Mouse (Mus musculus) T-cell, adult 2 months (primary cell): Measurements from ENCODE around the gene Nrsn2.

Source experiments
- DNase-seq: peaks from one replicate; pipeline ENCODE4 v3.0.0; 2022; ENCODE audit warnings: low spot score

Gene Nrsn2

DNA sequence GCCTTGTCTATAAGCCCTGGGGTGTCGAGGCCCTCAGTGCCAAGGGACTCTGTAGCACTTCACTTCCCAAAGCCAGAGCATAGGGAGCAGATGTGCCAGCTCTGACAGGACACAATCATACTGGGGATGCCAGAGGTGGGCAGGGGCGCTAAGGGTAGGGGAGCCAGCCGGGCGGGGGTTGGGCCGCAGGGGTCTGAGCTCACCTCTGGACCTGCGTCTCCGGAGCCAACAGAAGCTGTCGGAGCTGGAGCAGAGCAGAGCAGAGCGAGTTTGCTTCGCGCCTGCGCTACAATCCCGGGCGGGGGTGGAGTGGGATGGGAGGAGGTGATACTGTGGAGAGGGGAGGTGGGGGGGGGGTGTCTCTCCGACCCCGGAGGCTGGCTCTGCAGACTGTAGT, at the start of gene Nrsn2:
Nrsn2 (minus strand) TSS at position 294 of the 397 bp plus-strand sequence.
- DNase-seq = no peak

DNA sequence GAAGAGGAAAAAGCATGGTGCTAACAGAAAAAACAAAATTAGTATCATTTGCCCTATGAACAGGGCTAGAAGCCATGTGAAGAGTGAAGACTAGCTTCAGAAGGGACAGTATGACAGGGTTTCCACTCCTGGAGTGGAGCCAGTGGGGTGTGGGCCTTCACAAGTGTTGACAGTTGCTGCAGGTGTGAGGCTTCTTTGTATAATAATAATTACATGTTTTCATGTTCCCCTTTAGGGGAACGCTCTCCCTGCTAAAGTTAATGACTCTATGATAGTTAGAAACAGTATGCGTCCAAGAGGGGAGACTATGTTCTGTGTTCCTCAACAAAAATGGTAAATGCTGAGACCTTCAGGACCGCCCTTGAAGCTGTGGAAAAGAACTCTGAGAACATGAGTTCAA, 39.3 kb upstream of the Nrsn2 start:
- DNase-seq = no peak

DNA sequence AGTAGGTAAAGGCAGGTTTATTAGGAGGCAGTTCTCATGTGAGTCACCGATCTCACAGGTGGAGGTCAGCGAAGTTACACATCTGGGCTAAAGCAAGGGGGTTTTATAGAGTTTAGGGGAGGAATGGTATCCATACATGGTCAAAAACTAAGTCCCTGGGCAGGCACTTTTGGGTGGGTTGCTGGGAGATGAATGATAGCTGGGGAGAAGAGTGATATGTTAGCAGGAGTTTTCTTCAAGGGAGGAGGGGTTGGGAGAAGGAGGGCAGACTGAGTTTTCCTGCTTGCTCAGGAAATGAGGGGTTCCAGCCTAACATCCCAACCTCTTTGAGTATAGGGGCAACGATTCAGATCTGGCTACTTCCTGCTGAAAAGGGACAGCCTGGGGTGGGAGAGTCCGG, 38.8 kb upstream of the Nrsn2 start, which contains the start of gene 6820408C15Rik:
6820408C15Rik (plus strand) TSS at position 301 of the 400 bp plus-strand sequence.
- no peak for DNase-seq

DNA sequence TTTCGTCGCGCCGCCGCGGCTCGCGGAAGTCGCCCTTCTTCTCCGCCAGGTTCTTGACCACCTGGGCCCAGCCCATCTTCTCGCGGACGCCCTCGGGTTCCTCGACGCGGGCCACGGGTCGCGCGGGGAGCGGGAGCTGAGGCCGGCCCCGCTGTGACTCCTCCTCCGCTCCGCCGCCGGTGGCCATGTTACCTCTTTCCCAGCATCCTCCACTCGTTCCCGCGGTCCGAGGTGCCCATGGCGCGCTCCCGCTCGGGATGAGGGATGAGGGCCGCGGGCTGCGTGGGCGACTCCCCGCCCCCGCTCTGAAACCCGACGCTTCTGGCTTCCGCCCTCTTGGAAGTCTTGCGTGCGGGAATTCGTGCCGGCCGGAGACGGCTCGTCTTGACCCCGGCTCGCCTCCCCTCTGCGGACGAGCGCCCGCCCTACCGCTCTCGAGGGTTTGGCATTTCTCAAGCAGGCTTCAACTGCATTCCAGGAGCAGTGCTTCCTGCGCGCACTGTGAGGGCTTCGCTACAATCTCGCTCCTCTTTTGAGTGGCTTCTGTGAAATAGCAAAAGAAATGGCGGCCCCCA, 38.2 kb upstream of the Nrsn2 start, which contains the start of gene Zcchc3:
Zcchc3 (minus strand) TSS at position 437 of the 575 bp plus-strand sequence.
- DNase-seq = peak; percentile 37

DNA sequence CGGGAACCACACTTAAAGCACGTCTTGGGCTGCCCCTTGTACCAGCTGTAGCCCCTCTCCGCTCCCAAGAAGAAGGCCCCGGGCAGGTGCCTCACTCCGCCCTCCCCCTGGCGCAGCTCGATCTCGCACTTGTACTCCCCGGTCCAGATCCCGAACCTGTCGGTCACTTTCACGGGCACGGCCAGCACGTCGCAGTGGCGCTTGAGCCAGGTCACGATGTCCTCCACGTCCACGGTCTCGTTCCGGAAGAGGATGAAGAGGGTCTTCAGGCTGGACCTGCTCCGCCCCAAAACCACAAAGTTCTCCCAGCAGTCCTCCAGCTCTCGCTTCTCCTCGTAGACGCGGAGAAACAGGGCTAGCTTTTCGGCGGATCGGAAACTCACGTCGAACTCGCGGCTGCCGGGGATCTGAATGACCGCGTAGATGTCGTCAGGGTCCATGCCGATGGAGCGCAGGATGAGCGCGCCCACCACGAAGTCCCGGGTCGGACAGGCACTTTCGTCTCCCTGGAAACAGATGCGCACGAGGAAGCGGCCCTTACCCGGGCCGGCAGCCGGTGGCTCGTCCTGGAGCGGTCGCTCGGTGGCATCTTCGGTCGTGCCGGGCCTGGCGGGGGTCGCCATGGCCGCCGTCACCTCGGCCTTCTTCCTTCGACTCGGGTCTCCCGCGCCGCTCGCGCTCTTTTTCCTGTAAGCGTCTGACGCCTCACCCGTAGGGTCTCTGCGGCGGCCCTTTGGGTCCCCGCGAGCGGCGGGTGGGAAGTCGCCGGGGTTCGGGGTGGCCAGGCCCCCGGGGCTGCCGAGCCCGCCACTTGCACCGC, 37.5 kb upstream of the Nrsn2 start:
- DNase-seq = peak; percentile 20

DNA sequence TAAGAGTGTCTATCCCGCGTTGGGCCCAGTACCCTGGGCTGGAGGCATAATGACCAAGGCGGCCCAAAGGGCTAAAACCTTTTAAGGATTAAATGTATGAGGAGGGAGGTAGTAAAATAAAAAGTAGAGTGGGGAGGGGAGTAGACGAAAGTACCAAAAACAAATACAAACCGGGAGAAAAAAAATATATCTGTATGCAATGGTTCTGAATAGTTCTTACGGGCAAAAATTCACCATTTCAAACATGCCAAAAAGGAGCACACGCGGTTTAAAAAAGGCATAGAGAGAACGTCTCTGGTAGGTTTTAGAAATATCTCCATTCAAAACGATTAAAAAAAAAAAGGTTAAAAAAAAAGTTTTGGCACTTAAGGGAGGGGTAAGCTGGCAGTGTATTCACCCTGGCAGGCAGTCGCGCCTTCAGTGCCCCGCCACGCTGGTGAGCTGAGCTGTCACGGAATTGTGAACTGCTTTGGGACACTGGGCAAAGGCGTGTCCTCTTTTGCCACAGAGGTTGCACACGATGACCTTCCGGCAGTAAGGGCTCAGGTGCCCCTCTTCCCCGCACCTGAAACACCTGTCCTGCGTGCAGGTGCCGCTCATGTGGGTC, 36.8 kb upstream of the Nrsn2 start:
- DNase-seq = no peak

DNA sequence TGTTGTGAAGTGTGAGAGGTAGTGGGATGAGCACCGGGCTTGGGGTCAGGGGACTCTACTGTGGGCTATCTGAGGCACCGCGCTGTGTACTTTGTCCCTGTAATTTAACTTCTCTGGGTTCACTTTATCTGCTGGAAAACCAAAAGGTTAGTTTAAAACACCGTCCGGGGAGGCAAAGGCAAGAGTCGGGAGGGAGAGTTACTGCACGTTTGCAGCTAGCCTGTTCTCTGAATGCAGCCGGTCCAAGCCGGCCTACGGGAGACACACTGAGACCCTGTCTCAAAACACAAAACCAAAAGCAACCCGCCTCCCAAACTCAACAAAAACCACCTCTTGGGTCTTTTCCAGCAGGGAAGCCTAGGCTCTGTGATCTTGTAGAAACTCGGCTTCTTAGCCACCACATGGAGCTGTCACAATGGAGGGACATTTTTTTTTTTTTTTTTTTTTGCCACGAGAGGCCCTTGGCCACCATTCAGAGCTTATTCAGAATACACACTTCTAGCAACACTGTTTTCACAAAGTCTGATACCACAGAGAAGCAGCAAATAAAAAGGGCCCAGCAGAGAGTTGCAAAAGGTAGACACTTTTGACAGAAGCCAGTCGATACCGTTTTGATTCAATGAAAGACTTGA, 36.2 kb upstream of the Nrsn2 start:
- DNase-seq = no peak

- DNase-seq = no peak
These were observed 35.0 kb upstream of the Nrsn2 start for GRCm38 (mm10) chr2:152411471-152411870.

- no peak for DNase-seq
These were observed 34.5 kb upstream of the Nrsn2 start for GRCm38 (mm10) chr2:152410971-152411371.

- no peak for DNase-seq
These were observed 33.3 kb upstream of the Nrsn2 start for GRCm38 (mm10) chr2:152409781-152410180.

- DNase-seq = peak; percentile 72
These were observed 29.7 kb upstream of the Nrsn2 start for GRCm38 (mm10) chr2:152406126-152406525.

- no peak for DNase-seq
These were observed 22.7 kb upstream of the Nrsn2 start for GRCm38 (mm10) chr2:152399122-152399542.

DNA sequence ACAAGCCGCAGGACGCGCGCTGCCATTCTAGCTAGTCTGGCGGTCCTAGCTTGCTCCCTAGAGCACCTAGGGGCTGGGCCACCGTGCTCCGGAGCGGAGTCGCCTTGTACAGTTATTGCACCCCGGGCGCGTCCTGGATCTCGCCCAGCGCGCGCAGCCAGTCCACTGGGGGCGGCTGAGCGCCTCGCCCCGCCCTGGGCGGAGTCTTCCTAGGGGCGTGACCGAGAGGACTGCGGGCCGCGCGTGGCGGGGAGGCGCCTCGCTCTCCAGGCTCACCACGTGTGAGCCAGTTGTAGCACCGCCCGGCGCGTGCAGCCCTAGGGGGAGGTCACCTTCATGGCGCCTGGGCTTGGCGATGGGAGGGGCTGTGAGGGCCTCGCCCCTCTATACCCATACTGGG, 22.3 kb upstream of the Nrsn2 start:
- DNase-seq = peak; percentile 85

DNA sequence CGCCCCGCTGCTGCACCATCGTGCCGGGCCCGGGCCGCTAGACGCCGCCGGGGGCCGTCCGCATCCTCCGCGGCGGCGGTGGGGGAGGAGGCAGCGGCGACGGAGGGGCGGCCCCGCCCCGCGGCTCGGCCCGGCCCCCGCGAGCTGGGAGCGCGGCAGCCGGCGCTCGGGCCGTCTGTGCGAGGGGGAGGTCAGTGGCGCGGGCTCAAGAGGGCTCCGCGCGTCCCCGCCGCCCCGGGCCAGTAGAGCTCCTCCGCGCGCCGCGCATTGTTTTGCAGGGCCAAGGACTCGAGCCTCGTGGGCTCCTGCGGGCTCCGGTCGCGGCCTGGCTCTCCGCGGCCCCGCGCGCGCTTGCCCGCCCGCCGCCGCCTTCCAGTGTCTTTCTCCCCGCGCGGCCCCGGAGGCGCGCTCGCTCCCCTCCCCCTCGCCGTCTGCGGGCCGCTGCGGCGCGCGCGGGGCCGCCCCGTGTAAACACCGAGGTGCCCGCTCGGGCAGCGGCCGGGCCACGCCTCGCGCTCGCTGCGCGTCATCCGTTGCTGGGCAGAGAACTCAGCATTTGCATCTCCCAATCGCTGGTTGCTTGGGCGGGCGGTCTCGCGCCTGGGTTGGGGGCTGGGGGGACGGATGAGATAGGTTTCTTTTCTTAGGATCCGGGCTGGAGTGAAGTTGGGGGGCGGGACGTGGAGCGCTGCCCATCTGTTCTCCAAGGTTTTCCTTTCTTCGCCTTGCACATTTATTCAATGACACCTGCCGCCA, 21.4 kb upstream of the Nrsn2 start, which contains the start of gene Sox12:
Sox12 (minus strand) TSS at position 384 of the 756 bp plus-strand sequence.
- peak; percentile 89 for DNase-seq

GRCm38 (mm10) chr2:152397004-152397589, 20.7 kb upstream of the Nrsn2 start:
- DNase-seq = peak; percentile 56

DNA sequence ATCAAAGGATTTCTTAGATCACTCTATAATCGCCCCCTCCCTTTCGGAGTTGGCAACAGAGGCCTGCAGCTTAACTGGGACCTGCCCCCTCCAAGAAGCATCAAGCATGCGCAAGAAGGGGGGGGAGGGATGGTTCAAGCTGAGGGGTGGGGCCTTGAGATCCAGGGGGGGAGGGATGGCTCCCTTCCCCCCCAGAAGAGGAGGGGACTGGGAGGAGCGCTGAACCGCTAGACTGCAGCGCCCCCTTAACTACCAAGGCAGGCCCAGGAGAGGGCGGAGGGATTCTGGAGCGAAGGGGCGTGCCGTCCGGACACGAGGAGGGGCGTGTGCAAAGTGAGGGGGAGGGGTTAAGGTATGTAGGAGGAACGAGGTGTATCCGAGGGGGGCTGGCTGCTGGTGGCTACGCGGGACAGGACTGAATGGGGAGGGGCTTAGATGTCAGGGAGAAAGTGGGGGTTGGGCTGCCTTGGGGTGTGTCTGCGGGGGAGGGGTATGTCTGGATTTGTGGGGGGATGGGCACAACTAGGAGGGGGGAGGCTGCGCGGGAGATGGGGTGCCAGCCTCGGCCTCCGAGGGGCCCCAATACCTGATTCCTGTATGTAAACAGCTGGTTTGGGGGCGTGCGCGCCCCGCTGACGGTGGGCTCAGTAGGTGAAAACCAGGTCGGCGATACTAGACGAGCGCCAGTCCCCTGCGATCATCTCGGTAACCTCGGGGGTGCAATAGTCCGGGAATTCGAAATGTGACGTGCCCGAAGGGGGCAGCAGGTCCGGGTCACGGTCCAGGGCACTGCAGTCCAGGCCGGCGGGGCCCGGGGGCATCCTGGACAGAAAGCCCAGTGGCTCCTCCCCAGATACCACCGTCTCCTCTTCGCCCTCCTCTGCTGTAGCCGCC, 19.9 kb upstream of the Nrsn2 start:
- DNase-seq = peak; percentile 56

GRCm38 (mm10) chr2:152395271-152395920, 19.0 kb upstream of the Nrsn2 start:
- DNase-seq = no peak

GRCm38 (mm10) chr2:152393225-152394017, 17.0 kb upstream of the Nrsn2 start:
- no peak for DNase-seq

DNA sequence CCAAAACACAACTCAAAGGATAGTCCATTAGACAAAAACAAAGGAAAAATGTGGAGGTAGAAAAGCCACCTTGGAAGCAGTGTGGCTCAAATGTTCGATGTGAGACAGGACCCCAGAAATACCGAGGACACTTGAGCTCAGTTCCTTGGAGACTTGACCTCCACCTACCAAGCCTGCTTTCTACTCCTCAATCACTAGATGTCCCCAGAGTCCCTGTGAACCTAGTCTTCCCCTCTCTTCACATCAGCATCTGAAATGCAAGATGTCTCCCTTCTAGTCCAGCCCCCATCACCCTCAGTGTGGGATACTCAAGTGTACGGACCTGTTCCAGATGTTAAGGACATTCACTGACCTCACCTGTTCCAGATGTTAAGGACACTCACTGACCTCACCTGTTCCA, 16.3 kb upstream of the Nrsn2 start:
- peak; percentile 45 for DNase-seq
